Mouse (Mus musculus) cerebellum, adult 2 months (tissue): ENCODE results near the gene Frmd4a.

Source experiments
- CTCF ChIP-seq: fragments of 200-500 bp; IDR thresholded peaks from 2 replicates; pipeline ENCODE4 v1.5.1; 2011; ENCODE audit warnings: low read depth, mild to moderate bottlenecking, control low read depth, low read length, moderate library complexity, borderline replicate concordance; ENCODE audit not compliant: insufficient read depth
- POLR2A ChIP-seq: fragments of 200-500 bp; IDR thresholded peaks from 2 replicates; pipeline ENCODE4 v1.6.1; 2011; ENCODE audit warnings: low read length, control low read depth, borderline replicate concordance; ENCODE audit not compliant: insufficient read depth

DNA sequence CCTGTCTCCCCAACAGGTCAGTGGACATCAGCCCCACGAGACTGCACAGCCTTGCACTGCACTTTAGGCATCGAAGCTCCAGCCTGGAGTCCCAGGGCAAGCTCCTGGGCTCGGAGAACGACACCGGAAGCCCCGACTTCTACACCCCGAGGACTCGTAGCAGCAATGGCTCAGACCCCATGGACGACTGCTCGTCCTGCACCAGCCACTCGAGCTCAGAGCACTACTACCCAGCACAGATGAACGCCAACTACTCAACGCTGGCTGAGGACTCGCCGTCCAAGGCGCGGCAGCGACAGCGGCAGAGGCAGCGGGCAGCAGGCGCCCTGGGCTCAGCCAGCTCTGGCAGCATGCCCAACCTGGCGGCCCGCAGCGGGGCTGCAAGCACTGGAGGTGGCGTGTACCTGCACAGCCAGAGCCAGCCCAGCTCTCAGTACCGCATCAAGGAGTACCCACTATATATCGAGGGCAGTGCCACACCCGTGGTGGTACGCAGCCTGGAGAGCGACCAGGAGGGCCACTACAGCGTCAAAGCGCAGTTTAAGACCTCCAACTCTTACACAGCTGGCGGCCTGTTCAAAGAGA is 585.9 kb downstream of the Frmd4a start:
- TF ChIP-seq CTCF (no peak), POLR2A (no peak)
